Mouse (Mus musculus): Measurements from ENCODE around the gene Rdh5. TPM values are rescaled to one million over a fixed set of nuclear protein-coding genes. Genes with fewer than 3 reads are reported as not detected.

Gene Rdh5
- polyA plus RNA-seq, 1 experiment from 2014 or later: 11.9 TPM

GRCm38 (mm10) chr10:128912791-128913190 is 9.9 kb downstream of the Rdh5 start:
- Histone ChIP-seq H3K9me3 (no peaks in the 10 kb centered on the region), H3K4me1 (peaks cover 47% of the 10 kb centered on the region), H3K36me3 (replicated peaks) (peaks cover 62% of the 10 kb centered on the region), H3K27me3 (replicated peaks; ENCODE audit: low read depth, poor library complexity, severe bottlenecking) (peaks cover 12% of the 10 kb centered on the region), H3K4me3 (no peak overlapping the region), H3K27ac (replicated peaks) (peak overlapping the region; percentile 69; the same call in 1 of the 2 replicates)
- 81% methylated on average over 4 of the region's 4 CpGs for WGBS
- DNase-seq (ENCODE audit: low spot score): no peak

GRCm38 (mm10) chr10:128912268-128912667 is 10.4 kb downstream of the Rdh5 start:
- Histone ChIP-seq H3K27ac (replicated peaks) (no peak overlapping the region), H3K36me3 (replicated peaks) (peaks cover 57% of the 10 kb centered on the region)
- WGBS: 83% methylated on average over 4 of the region's 4 CpGs

GRCm38 (mm10) chr10:128911430-128911829 is 11.3 kb downstream of the Rdh5 start:
- peak overlapping the region; percentile 88 for H3K4me3 ChIP-seq
- DNase-seq (ENCODE audit: low spot score): no peak

More at GRCm38 (mm10) chr10:128912268-128912667, 10.4 kb downstream of the Rdh5 start:
- Histone ChIP-seq H3K4me3 (peak overlapping the region; percentile 3; the same call in 1 of the 2 replicates), H3K9me3 (no peaks in the 10 kb centered on the region), H3K27me3 (replicated peaks; ENCODE audit: low read depth, poor library complexity, severe bottlenecking) (peaks cover 16% of the 10 kb centered on the region), H3K4me1 (peaks cover 47% of the 10 kb centered on the region)
- DNase-seq (ENCODE audit: low spot score): no peak

GRCm38 (mm10) chr10:128910066-128910841 is 12.4 kb downstream of the Rdh5 start:
- Histone ChIP-seq H3K27me3 (replicated peaks; ENCODE audit: low read depth, poor library complexity, severe bottlenecking) (peaks cover 16% of the 10 kb centered on the region), H3K4me1 (peaks cover 47% of the 10 kb centered on the region), H3K27ac (replicated peaks) (peak overlapping the region; percentile 95), H3K9me3 (no peaks in the 10 kb centered on the region), H3K36me3 (replicated peaks) (peaks cover 37% of the 10 kb centered on the region), H3K4me3 (peak overlapping the region; percentile 88)
- 2% methylated on average over 66 of the region's 66 CpGs for WGBS
- peak; percentile 69 for DNase-seq (ENCODE audit: low spot score)

More at GRCm38 (mm10) chr10:128911430-128911829, 11.3 kb downstream of the Rdh5 start:
- Histone ChIP-seq H3K36me3 (replicated peaks) (peaks cover 49% of the 10 kb centered on the region), H3K9me3 (no peaks in the 10 kb centered on the region), H3K27me3 (replicated peaks; ENCODE audit: low read depth, poor library complexity, severe bottlenecking) (peaks cover 16% of the 10 kb centered on the region), H3K4me1 (peaks cover 47% of the 10 kb centered on the region), H3K27ac (replicated peaks) (no peak overlapping the region)
- 91% methylated on average over 6 of the region's 6 CpGs for WGBS

- DNase-seq (ENCODE audit: low spot score): peak; percentile 94
- Histone ChIP-seq H3K36me3 (replicated peaks) (peaks cover 30% of the 10 kb centered on the region), H3K4me3 (peak overlapping the region; percentile 88), H3K9me3 (no peaks in the 10 kb centered on the region), H3K27ac (replicated peaks) (peak overlapping the region; percentile 95), H3K27me3 (replicated peaks; ENCODE audit: low read depth, poor library complexity, severe bottlenecking) (peaks cover 16% of the 10 kb centered on the region), H3K4me1 (peaks cover 47% of the 10 kb centered on the region)
- under 1% methylated on average over 41 of the region's 41 CpGs for WGBS
Measured at GRCm38 (mm10) chr10:128909567-128910028, 13.1 kb downstream of the Rdh5 start.

- DNase-seq (ENCODE audit: low spot score): no peak
- H3K36me3 ChIP-seq (replicated peaks): peaks cover 24% of the 10 kb centered on the region
- 59% methylated on average over 13 of the region's 13 CpGs for WGBS
Measured at GRCm38 (mm10) chr10:128908778-128909448, 13.8 kb downstream of the Rdh5 start.

GRCm38 (mm10) chr10:128904812-128905211 is 17.9 kb downstream of the Rdh5 start:
- WGBS: 83% methylated on average over 5 of the region's 5 CpGs
- DNase-seq (ENCODE audit: low spot score): no peak
- no peak overlapping the region for H3K27ac ChIP-seq (replicated peaks)
- peaks cover 16% of the 10 kb centered on the region for H3K27me3 ChIP-seq (replicated peaks; ENCODE audit: low read depth, poor library complexity, severe bottlenecking)
- peaks cover 10% of the 10 kb centered on the region for H3K4me1 ChIP-seq
- no peaks in the 10 kb centered on the region for H3K36me3 ChIP-seq (replicated peaks)
- no peak overlapping the region for H3K4me3 ChIP-seq
- no peaks in the 10 kb centered on the region for H3K9me3 ChIP-seq

More at GRCm38 (mm10) chr10:128908778-128909448, 13.8 kb downstream of the Rdh5 start:
- Histone ChIP-seq H3K9me3 (no peaks in the 10 kb centered on the region), H3K27me3 (replicated peaks; ENCODE audit: low read depth, poor library complexity, severe bottlenecking) (peaks cover 16% of the 10 kb centered on the region), H3K27ac (replicated peaks) (peak overlapping the region; percentile 95), H3K4me1 (peaks cover 47% of the 10 kb centered on the region), H3K4me3 (peak overlapping the region; percentile 88)

GRCm38 (mm10) chr10:128902409-128902988 is 20.2 kb downstream of the Rdh5 start:
- no peak overlapping the region for H3K4me3 ChIP-seq

GRCm38 (mm10) chr10:128901409-128901808 is 21.3 kb downstream of the Rdh5 start:
- Histone ChIP-seq H3K4me3 (no peak overlapping the region), H3K9me3 (no peaks in the 10 kb centered on the region), H3K27me3 (replicated peaks; ENCODE audit: low read depth, poor library complexity, severe bottlenecking) (peaks cover 16% of the 10 kb centered on the region), H3K36me3 (replicated peaks) (no peaks in the 10 kb centered on the region), H3K4me1 (peaks cover 14% of the 10 kb centered on the region), H3K27ac (replicated peaks) (no peak overlapping the region)
- no peak for DNase-seq (ENCODE audit: low spot score)
- 76% methylated on average over 1 of the region's 1 CpGs for WGBS

More at GRCm38 (mm10) chr10:128902409-128902988, 20.2 kb downstream of the Rdh5 start:
- Histone ChIP-seq H3K27me3 (replicated peaks; ENCODE audit: low read depth, poor library complexity, severe bottlenecking) (peaks cover 7% of the 10 kb centered on the region), H3K36me3 (replicated peaks) (no peaks in the 10 kb centered on the region), H3K4me1 (peaks cover 3% of the 10 kb centered on the region), H3K27ac (replicated peaks) (no peak overlapping the region), H3K9me3 (no peaks in the 10 kb centered on the region)
- DNase-seq (ENCODE audit: low spot score): no peak
- WGBS: 81% methylated on average over 3 of the region's 3 CpGs

GRCm38 (mm10) chr10:128900698-128901097 is 22.0 kb downstream of the Rdh5 start, which contains the start of gene Cd63:
Gene Cd63 (plus strand): TSS chr10:128900989.
- 86% methylated on average over 3 of the region's 3 CpGs for WGBS
- H3K9me3 ChIP-seq: no peaks in the 10 kb centered on the region
- no peak within 1 kb of the TSS for H3K4me3 ChIP-seq
- peaks cover 23% of the 10 kb centered on the region for H3K27me3 ChIP-seq (replicated peaks; ENCODE audit: low read depth, poor library complexity, severe bottlenecking)
- no peak for DNase-seq (ENCODE audit: low spot score)
- H3K4me1 ChIP-seq: peaks cover 21% of the 10 kb centered on the region
- H3K27ac ChIP-seq (replicated peaks): no peak within 1 kb of the TSS
- H3K36me3 ChIP-seq (replicated peaks): no peaks in the 10 kb centered on the region

GRCm38 (mm10) chr10:128899759-128900490 is 22.8 kb downstream of the Rdh5 start:
- peaks cover 24% of the 10 kb centered on the region for H3K4me1 ChIP-seq
- 82% methylated on average over 6 of the region's 6 CpGs for WGBS
- H3K27me3 ChIP-seq (replicated peaks; ENCODE audit: low read depth, poor library complexity, severe bottlenecking): peaks cover 27% of the 10 kb centered on the region
- no peak for DNase-seq (ENCODE audit: low spot score)
- H3K27ac ChIP-seq (replicated peaks): no peak overlapping the region
- no peaks in the 10 kb centered on the region for H3K9me3 ChIP-seq
- no peaks in the 10 kb centered on the region for H3K36me3 ChIP-seq (replicated peaks)
- H3K4me3 ChIP-seq: no peak overlapping the region

- H3K4me3 ChIP-seq: no peak overlapping the region
- WGBS: 28% methylated on average over 1 of the region's 1 CpGs
- H3K27ac ChIP-seq (replicated peaks): no peak overlapping the region
- H3K4me1 ChIP-seq: peaks cover 30% of the 10 kb centered on the region
- H3K27me3 ChIP-seq (replicated peaks; ENCODE audit: low read depth, poor library complexity, severe bottlenecking): peaks cover 50% of the 10 kb centered on the region
- no peak for DNase-seq (ENCODE audit: low spot score)
- H3K9me3 ChIP-seq: no peaks in the 10 kb centered on the region
- H3K36me3 ChIP-seq (replicated peaks): no peaks in the 10 kb centered on the region
Measured at GRCm38 (mm10) chr10:128897501-128897900, 25.2 kb downstream of the Rdh5 start.
